Mouse (Mus musculus) intestine, embryonic 15.5 days (tissue): ENCODE measurements around the gene Olfr1202. TPM values are rescaled to one million over a fixed set of nuclear protein-coding genes. Genes with fewer than 3 reads are reported as not detected.

Experiments used
- ATAC-seq: fragments of 200-750 bp; cut with Nextera tagmentation; 2 replicates; pipeline ENCODE4 v1.8.0; 2017; ENCODE audit warnings: moderate TSS enrichment, moderate library complexity
- H3K27ac ChIP-seq: fragments of 300-500 bp; sonication (generic); 2 replicates; pipeline ENCODE4 v1.5.1; 2015; ENCODE audit warnings: mild to moderate bottlenecking, inconsistent platforms
- H3K27me3 ChIP-seq: fragments of 300-500 bp; sonication (generic); replicated peaks from 2 replicates; pipeline ENCODE4 v1.6.1; 2015; ENCODE audit warnings: inconsistent platforms
- H3K36me3 ChIP-seq: fragments of 300-500 bp; sonication (generic); 2 replicates; pipeline ENCODE4 v1.6.1; 2015; ENCODE audit warnings: inconsistent platforms
- H3K4me1 ChIP-seq: fragments of 300-500 bp; sonication (generic); replicated peaks from 2 replicates; pipeline ENCODE4 v1.6.1; 2015; ENCODE audit warnings: inconsistent platforms
- H3K4me2 ChIP-seq: fragments of 300-500 bp; sonication (generic); replicated peaks from 2 replicates; pipeline ENCODE4 v1.6.1; 2015; ENCODE audit warnings: mild to moderate bottlenecking, inconsistent platforms
- H3K4me3 ChIP-seq: fragments of 300-500 bp; sonication (generic); replicated peaks from 2 replicates; pipeline ENCODE4 v1.5.1; 2015; ENCODE audit warnings: inconsistent platforms
- H3K9ac ChIP-seq: fragments of 300-500 bp; sonication (generic); 2 replicates; pipeline ENCODE4 v1.6.1; 2015; ENCODE audit warnings: inconsistent platforms
- H3K9me3 ChIP-seq: fragments of 300-500 bp; sonication (generic); 2 replicates; pipeline ENCODE4 v1.6.1; 2016; ENCODE audit warnings: inconsistent platforms
- WGBS: fragments of 180-500 bp; shearing (Covaris S2); methylation state at CpG from one replicate; pipeline ENCODE4 v1.1.7; 2015; 5-methylcytosine and 5-hydroxymethylcytosine counted together
- polyA plus RNA-seq: library from polyadenylated mRNA; unstranded; fragments of >200 nt; fragmentation: Nextera tagmentation; extraction: Ambion mirVana; gene quantifications from 2 replicates; pipeline ENCODE4 v1.2.1, GENCODE M21; 2015

Gene Olfr1202
- not detected in 2 replicates for polyA plus RNA-seq

DNA sequence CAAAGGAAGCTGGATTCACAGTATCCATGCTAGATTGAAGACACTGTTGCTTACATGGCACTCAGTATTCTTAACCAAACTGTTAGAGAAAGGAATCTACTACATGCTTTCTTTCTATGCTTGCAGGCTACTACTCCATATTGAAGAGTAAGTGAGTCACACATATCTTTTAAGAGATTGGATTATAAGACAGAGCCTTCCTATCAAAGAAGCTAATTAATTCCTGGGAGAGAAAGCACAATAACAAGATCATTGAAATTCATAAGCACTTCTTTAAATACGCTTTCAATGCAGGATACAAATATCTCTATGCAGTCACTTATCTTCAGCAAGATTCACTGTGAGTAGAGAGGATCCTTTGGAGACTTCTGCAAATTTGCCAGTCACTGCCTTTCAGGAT lies at the start of gene Olfr1202:
Gene Olfr1202, plus strand, starts transcription at position 301 of the 400 bp plus-strand sequence.
- ATAC-seq: no peak
- Histone ChIP-seq H3K9ac (no peak within 1 kb of the TSS), H3K4me1 (no peaks in the 10 kb centered on the region), H3K27ac (no peak within 1 kb of the TSS), H3K4me2 (no peak within 1 kb of the TSS), H3K36me3 (no peaks in the 10 kb centered on the region), H3K4me3 (no peak within 1 kb of the TSS), H3K27me3 (no peaks in the 10 kb centered on the region), H3K9me3 (no peaks in the 10 kb centered on the region)
- WGBS: 75% methylated on average over 1 of the region's 1 CpGs

DNA sequence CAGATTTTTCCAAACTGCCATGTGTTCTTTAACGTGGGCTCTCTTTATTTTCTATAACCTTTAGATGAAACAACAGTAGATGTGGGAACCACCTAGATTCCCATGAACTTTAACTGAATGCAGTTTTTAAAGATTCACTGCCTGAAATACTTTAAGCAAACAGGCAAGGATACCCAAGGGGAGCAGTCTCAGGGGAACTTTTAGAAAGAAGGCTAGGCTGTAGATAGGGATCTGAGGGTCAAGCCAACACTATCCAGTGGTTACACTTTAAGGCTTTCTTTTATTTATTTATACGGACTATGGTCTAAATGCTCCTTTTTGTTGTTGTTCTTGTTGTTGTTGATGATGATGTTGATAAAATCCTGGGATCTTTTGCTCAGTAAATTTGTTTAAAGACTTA lies 43.9 kb upstream of the Olfr1202 start, which contains the start of gene Olfr1200:
Gene Olfr1200, minus strand, starts transcription at position 101 of the 400 bp plus-strand sequence.
- no peaks in the 10 kb centered on the region for H3K36me3 ChIP-seq
- no peak within 1 kb of the TSS for H3K4me2 ChIP-seq
- ATAC-seq: no peak
- no peaks in the 10 kb centered on the region for H3K27me3 ChIP-seq
- 75% methylated on average over 2 of the region's 2 CpGs for WGBS
- no peak within 1 kb of the TSS for H3K27ac ChIP-seq
- no peaks in the 10 kb centered on the region for H3K9me3 ChIP-seq
- H3K4me3 ChIP-seq: no peak within 1 kb of the TSS
- H3K4me1 ChIP-seq: no peaks in the 10 kb centered on the region
- no peak within 1 kb of the TSS for H3K9ac ChIP-seq

DNA sequence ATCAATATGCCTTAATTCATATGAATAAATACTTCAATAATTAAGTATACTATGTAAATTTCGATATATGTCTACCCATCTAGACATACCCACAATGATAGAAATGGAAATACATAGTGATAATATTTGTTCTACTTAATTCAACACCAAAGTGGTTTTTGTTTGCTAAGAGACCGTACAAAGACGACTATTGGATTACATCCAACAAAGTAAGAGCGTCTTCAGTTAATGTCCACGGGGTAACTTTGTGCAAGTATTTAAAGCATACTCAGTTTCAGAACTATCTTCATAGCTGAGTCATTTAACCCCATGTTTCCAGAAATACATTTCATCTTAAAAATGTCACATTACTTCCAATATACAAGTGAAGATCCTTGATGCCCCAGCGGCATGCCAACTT lies 21.6 kb upstream of the Olfr1202 start, which contains the start of gene Olfr1201:
Gene Olfr1201, plus strand, starts transcription at position 301 of the 400 bp plus-strand sequence.
- Histone ChIP-seq H3K4me1 (no peaks in the 10 kb centered on the region), H3K27ac (no peak within 1 kb of the TSS), H3K27me3 (no peaks in the 10 kb centered on the region), H3K4me3 (no peak within 1 kb of the TSS), H3K4me2 (no peak within 1 kb of the TSS), H3K9ac (no peak within 1 kb of the TSS), H3K36me3 (no peaks in the 10 kb centered on the region), H3K9me3 (no peaks in the 10 kb centered on the region)
- ATAC-seq: no peak
- WGBS: 80% methylated on average over 6 of the region's 6 CpGs

DNA sequence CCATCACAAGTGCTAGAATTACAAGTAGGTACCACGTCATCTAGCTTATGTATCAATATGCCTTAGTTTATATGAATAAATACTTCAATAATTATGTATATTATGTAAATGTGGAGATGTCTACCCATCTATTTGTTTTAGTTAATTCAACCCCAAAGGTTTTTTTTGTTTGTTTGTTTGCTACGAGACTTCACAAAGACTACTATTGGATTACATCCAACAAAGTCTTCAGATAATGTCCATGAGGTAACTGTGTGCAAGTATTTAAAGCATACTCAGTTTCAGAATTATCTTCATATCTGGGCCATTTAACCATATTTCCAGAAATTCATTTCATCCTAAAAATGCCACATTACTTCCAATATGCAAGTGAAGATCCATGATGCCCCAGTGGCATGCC lies 15.1 kb downstream of the Olfr1202 start, which contains the start of gene Olfr1205:
Gene Olfr1205, plus strand, starts transcription at position 301 of the 400 bp plus-strand sequence.
- Histone ChIP-seq H3K27ac (no peak within 1 kb of the TSS), H3K4me1 (no peaks in the 10 kb centered on the region), H3K9ac (no peak within 1 kb of the TSS), H3K4me2 (no peak within 1 kb of the TSS), H3K9me3 (no peaks in the 10 kb centered on the region), H3K36me3 (no peaks in the 10 kb centered on the region), H3K27me3 (no peaks in the 10 kb centered on the region), H3K4me3 (no peak within 1 kb of the TSS)
- 88% methylated on average over 2 of the region's 2 CpGs for WGBS
- no peak for ATAC-seq

DNA sequence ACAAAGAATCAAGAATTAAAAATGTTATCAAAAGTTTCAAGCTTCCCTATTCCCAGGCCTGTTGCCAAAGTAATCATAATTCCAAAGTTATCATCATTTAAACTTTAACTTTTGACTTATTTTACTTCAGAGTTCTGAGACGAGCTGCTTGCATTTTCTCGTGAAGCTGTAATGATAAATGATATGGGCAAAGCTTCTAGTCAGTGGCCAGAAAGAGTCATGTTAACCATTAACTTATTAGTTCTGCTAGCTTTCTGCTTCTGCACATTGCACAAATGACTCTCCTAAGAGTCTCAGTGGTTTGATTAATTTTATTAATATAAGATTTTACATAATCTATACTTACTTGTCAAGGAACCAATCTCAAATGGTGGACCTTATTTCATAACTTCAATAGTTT lies 24.2 kb downstream of the Olfr1202 start:
- ATAC-seq: peak; percentile 74

DNA sequence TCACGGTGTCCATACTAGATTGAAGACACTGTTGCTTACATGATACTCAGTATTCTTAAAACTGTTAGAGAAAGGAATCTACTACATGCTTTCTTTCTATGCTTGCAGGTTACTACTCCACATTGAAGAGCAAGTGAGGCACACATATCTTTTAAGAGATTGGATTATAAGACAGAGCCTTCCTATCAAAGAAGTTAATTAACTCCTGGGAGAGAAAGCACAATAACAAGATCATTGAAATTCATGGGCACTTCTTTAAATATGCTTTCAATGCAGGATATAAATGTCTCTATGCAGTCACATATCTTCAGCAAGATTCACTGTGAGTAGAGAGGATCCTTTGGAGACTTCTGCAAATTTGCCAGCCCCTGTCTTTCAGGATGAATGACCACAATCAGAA lies 34.7 kb downstream of the Olfr1202 start, which contains the start of gene Olfr1204:
Gene Olfr1204, plus strand, starts transcription at position 301 of the 400 bp plus-strand sequence.
- WGBS: 92% methylated on average over 1 of the region's 1 CpGs
- H3K36me3 ChIP-seq: no peaks in the 10 kb centered on the region
- no peak for ATAC-seq
- no peak within 1 kb of the TSS for H3K9ac ChIP-seq
- no peaks in the 10 kb centered on the region for H3K27me3 ChIP-seq
- H3K27ac ChIP-seq: no peak within 1 kb of the TSS
- no peak within 1 kb of the TSS for H3K4me3 ChIP-seq
- H3K9me3 ChIP-seq: no peaks in the 10 kb centered on the region
- no peak within 1 kb of the TSS for H3K4me2 ChIP-seq
- H3K4me1 ChIP-seq: no peaks in the 10 kb centered on the region

More for the DNA sequence above, 24.2 kb downstream of the Olfr1202 start:
- Histone ChIP-seq H3K9ac (no peak overlapping the region), H3K4me3 (no peak overlapping the region), H3K27me3 (no peaks in the 10 kb centered on the region), H3K36me3 (no peaks in the 10 kb centered on the region), H3K9me3 (no peaks in the 10 kb centered on the region), H3K27ac (no peak overlapping the region), H3K4me2 (no peak overlapping the region), H3K4me1 (no peaks in the 10 kb centered on the region)
- WGBS: 51% methylated on average over 2 of the region's 2 CpGs

DNA sequence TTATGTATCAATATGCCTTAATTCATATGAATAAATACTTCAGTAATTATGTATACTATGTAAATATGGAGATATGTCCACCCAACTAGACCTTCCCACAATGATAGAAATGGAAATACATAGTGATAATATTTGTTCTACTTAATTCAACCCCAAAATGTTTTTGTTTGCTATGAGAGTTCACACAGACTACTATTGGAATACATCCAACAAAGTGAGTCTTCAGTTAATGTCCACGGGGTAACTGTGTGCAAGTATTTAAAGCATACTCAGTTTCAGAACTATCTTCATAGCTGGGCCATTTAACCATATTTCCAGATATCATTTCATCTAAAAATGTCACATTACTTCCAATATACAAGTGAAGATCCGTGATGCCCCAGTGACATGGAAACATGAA lies 48.6 kb downstream of the Olfr1202 start, which contains the start of gene Olfr1206:
Gene Olfr1206, plus strand, starts transcription at position 301 of the 400 bp plus-strand sequence.
- Histone ChIP-seq H3K27ac (no peak within 1 kb of the TSS), H3K4me3 (no peak within 1 kb of the TSS), H3K27me3 (no peaks in the 10 kb centered on the region), H3K4me1 (no peaks in the 10 kb centered on the region), H3K36me3 (no peaks in the 10 kb centered on the region), H3K4me2 (no peak within 1 kb of the TSS), H3K9ac (no peak within 1 kb of the TSS), H3K9me3 (no peaks in the 10 kb centered on the region)
- 84% methylated on average over 2 of the region's 2 CpGs for WGBS
- no peak for ATAC-seq

Other genes with a start within 250 kb of the Olfr1202 start
- not detected in 2 replicates for gene Olfr1189, start 228.0 kb upstream of the Olfr1202 start, polyA plus RNA-seq
- gene Olfr1191-ps1, start 174.0 kb upstream of the Olfr1202 start, polyA plus RNA-seq: not detected in 2 replicates
- gene Olfr1192-ps1, start 166.0 kb upstream of the Olfr1202 start, polyA plus RNA-seq: not detected in 2 replicates
- gene Olfr1193, start 138.9 kb upstream of the Olfr1202 start, polyA plus RNA-seq: not detected in 2 replicates
- gene Olfr1195, start 125.3 kb upstream of the Olfr1202 start, polyA plus RNA-seq: not detected in 2 replicates
- gene Olfr1196, start 109.9 kb upstream of the Olfr1202 start, polyA plus RNA-seq: not detected in 2 replicates
- not detected in 2 replicates for gene Olfr1197, start 82.1 kb upstream of the Olfr1202 start, polyA plus RNA-seq
- not detected in 2 replicates for gene Olfr1198, start 63.1 kb upstream of the Olfr1202 start, polyA plus RNA-seq
- not detected in 2 replicates for gene Olfr1199, start 54.0 kb upstream of the Olfr1202 start, polyA plus RNA-seq
- gene Olfr1200, start 44.0 kb upstream of the Olfr1202 start, polyA plus RNA-seq: not detected in 2 replicates
- not detected in 2 replicates for gene Olfr1201, start 21.5 kb upstream of the Olfr1202 start, polyA plus RNA-seq
- gene Olfr1205, start 15.2 kb downstream of the Olfr1202 start, polyA plus RNA-seq: not detected in 2 replicates
- not detected in 2 replicates for gene Olfr1204, start 34.8 kb downstream of the Olfr1202 start, polyA plus RNA-seq
- gene Olfr1206, start 48.7 kb downstream of the Olfr1202 start, polyA plus RNA-seq: not detected in 2 replicates
- not detected in 2 replicates for gene Olfr1208, start 87.8 kb downstream of the Olfr1202 start, polyA plus RNA-seq
- not detected in 2 replicates for gene Olfr1209, start 100.7 kb downstream of the Olfr1202 start, polyA plus RNA-seq
- not detected in 2 replicates for gene Olfr1211, start 123.6 kb downstream of the Olfr1202 start, polyA plus RNA-seq
- gene Olfr1212, start 139.5 kb downstream of the Olfr1202 start, polyA plus RNA-seq: not detected in 2 replicates
- gene Gm13762, start 165.8 kb downstream of the Olfr1202 start, polyA plus RNA-seq: not detected in 2 replicates
- not detected in 2 replicates for gene Olfr1214, start 178.2 kb downstream of the Olfr1202 start, polyA plus RNA-seq
- gene Olfr1215, start 192.5 kb downstream of the Olfr1202 start, polyA plus RNA-seq: not detected in 2 replicates
- not detected in 2 replicates for gene Olfr1216, start 203.8 kb downstream of the Olfr1202 start, polyA plus RNA-seq
- not detected in 2 replicates for gene Olfr1217, start 217.6 kb downstream of the Olfr1202 start, polyA plus RNA-seq
- gene Olfr1218, start 246.7 kb downstream of the Olfr1202 start, polyA plus RNA-seq: not detected in 2 replicates